Mouse (Mus musculus) A20 (cell line): ENCODE measurements at regions not wholly inside any gene's neighbourhood (a gene's known extent, or its start where the extent isn't known, plus 50 kb on each side); places are given as distances from the start of the nearest gene placed in this dataset.
"Not testable (repeated sequence)": the region's sequence is repeated elsewhere in the genome, so short reads cannot be mapped to it uniquely, and the experiment has no call there.

Source experiments
- DNase-seq: peaks from one replicate; pipeline ENCODE4 v3.0.0-alpha.2; 2011; ENCODE audit warnings: low read depth, low spot score

DNA sequence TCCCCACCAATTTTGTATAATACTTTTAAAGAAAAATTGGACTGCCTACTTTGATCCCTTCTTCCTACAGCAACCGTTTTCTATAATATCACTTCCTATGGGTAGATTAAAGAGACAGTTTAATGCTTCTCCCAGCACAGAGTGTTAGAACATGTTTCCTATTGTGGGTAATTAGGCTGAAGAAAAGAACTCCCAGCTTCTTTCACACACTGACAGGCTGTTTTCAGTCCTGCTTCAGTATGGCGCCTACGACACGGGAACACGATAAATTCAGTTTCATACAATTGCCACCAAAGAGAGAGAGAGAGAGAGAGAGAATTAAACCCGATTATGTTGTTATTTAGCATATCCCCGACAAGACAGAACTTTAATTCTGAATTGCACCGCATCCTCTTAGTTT is 644.5 kb upstream of the Gm19410 start:
- DNase-seq = no peak

DNA sequence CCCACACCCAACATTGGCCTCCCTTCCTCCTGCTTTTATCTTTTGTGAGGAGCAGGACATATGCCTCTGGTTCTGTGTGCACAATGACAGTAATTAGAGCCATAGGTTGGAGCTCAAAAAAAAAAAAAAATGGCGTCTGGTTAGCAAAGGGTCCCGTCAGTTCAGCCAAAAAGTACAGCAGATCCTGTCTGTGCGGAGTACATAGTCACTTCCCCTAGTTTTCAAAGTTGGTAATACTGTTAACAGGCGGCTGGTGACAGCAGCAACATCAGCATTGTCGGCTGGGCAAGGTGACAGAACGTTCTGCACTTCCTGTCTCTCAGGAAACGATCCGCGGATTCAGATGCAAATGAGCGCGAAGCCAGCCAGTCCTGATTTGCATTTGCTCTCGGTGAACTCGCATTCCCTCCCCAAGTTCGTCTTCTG is 642.4 kb upstream of the Gm19410 start:
- no peak for DNase-seq

- no peak for DNase-seq
Observed at GRCm38 (mm10) chr8:35125179-35125578, 640.4 kb upstream of the Gm19410 start.

- DNase-seq = no peak
Observed at GRCm38 (mm10) chr8:35132281-35132680, 633.3 kb upstream of the Gm19410 start.

DNA sequence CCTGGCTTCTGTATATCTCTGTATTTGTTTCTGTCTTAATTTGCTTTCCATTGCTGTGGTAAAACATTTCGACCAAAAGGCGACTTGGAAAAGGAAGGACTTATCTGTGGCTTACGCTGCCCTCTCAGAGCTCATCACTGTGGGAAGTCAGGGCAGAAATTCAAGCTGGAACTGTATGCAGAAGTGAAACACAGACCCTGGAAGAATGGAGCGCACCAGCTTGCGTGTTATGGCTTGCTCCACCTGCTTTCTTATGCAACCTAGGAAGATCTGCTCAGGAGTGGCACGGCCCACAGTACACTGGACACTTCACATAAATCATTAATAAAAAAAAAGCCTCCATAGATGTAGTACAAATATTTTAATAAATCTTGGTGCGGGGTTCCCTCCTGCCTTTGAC is 630.0 kb upstream of the Gm19410 start:
- DNase-seq = no peak

DNA sequence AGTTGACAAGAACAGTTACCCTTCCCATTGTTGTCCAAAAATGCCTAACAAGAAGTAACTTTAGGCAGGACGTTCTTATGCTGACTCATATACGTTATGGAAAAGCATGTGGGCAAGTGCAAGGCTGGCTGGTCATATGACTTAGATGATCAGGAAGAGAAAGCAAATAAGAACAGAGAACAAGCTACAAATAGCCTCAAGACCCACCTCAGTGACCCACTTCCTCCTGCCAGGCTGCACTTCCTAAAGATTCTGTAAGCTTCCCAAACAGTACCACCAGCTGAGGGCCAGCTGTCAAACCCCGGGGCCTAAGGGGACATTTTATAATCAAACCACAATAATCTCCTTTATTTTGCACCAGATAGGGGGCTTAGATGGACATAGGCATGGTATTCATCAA is 628.9 kb upstream of the Gm19410 start:
- no peak for DNase-seq

DNA sequence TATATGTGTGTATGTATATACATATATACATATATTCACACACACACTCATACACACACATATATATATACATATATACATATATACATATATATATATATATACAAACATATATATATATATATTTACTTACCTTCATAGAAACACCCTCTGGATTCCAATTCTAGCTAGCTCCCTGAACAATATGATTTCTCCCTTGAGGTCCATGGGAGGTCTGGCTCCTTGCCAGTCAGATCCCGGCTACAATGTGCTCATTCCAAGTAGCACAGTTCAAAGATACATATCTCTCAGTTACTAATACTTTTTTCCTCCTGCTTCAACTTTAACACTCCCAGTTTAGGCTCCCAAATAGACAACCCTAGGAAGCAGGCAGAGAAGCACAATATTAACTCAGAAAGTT is 624.8 kb upstream of the Gm19410 start:
- no peak for DNase-seq

- no peak for DNase-seq
Observed at GRCm38 (mm10) chr8:35143018-35143656, 622.5 kb upstream of the Gm19410 start.

DNA sequence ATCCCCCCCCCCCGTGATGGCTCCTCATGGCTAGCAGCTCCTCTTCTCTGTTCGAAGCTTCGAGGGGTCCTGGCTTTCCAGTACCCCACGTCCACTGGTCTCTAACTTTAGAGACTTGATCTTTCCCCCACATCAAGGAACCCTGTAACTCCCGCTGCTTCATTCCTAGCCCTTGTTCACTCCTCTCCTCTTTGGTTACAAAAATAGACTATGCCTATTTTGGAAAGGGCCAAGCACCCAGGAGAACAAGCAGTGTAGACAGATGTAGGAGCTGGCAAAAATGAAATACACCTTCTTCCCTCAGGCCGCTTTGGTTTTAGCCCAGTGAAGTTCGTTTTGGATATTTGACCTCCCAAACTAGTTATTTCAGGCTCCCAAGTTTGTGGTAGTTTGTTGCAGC is 621.9 kb upstream of the Gm19410 start:
- DNase-seq = no peak

DNA sequence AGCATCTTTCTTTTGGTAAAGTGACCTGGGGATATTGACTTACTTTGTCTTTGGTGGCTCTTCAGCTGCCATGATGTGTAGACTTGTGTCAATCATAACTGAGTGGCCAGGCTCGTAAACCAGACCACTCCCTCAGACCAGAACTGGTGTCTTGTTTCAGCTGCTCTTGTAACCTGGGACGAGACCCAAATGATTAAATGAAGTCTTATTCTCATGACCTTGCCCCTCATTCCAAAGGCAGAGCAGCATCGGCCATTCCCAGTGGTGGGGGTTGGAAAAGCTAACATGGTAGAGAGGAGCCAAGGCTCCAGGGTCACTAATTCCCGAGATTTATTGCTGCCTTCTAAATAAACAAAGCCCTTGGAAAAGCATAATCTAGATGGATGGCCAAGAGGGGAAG is 621.2 kb upstream of the Gm19410 start:
- DNase-seq = no peak

GRCm38 (mm10) chr8:35147481-35147880 is 618.1 kb upstream of the Gm19410 start:
- no peak for DNase-seq

DNA sequence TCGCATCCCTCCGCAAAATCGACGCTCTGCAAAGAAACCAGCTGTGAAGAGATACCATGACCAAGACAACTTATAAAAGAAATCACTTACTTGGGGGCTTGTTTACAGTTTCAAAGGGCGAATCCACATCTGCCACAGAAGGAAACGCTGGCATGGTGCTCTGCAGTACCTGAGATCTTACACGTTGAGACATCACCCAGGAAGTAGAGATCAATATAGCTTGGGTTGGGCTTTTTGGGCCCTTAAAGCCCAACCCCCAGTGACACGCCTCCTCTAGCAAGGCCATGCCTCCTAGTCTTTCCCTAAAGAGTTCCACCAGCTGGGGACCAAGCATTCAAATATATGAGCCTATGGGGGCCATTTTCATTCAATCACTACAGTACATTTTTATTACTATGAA is 617.6 kb upstream of the Gm19410 start:
- no peak for DNase-seq

DNA sequence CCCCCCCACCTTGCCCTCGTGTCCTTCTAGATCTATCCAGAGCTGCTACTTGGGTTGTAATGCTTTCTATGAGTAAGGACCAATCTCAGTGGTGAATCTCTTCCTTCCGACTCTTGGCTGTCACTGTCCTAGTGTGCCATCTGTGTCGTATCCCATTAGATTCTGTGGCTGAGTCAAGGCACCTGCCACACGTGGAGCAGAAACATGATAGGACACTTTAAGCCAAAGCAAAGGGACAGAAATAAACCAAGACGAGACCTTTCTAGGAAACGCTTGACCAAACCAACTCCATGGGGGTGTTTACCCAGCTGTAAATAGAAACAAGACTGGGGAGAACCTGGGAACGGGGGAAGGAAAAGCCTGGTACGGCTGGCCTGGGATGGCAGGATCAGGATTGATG is 613.0 kb upstream of the Gm19410 start:
- no peak for DNase-seq

DNA sequence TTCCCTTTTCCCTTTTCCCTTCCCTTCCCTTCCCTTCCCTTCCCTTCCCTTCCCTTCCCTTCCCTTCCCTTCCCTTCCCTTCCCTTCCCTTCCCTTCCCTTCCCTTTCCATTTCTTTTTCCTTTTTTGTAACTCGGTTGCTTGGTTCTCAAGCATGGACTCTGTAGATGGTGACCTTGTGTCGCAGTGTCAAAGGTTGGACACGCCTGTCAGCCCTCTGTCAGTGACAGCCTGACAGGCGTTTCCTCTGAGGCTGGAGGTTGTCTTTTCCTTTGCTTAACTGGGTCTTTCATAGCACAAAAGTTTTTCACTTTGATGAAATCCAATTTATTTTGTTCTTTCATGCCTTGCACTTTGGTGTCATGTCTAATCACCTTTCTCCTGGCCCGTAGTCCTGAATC is 609.3 kb upstream of the Gm19410 start:
- DNase-seq = no peak

GRCm38 (mm10) chr8:35157711-35158110 is 607.9 kb upstream of the Gm19410 start:
- peak; percentile 14 for DNase-seq

- DNase-seq = peak; percentile 74
Observed at GRCm38 (mm10) chr8:35159329-35159728, 606.3 kb upstream of the Gm19410 start.

- DNase-seq = no peak
Observed at GRCm38 (mm10) chr8:35160230-35160629, 605.4 kb upstream of the Gm19410 start.

DNA sequence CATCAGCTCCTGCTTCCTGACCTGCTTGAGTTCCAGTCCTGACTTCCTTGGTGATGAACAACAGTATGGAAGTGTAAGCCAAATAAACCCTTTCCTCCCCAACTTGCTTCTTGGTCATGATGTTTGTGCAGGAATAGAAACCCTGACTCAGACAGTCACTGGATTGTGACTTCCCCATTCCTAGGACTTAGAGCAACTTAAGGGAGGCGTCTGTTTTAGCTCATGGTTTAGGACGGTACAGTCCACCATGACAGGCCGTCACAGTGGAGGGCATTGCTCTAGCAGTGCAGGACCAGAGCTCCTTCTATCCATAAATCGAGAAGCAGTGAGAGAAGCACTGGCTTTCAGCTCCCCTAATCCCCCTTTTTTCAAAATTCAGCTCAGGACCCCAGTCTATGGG is 603.4 kb upstream of the Gm19410 start:
- not testable (repeated sequence) for DNase-seq

GRCm38 (mm10) chr8:35166611-35167010 is 599.0 kb upstream of the Gm19410 start:
- no peak for DNase-seq

DNA sequence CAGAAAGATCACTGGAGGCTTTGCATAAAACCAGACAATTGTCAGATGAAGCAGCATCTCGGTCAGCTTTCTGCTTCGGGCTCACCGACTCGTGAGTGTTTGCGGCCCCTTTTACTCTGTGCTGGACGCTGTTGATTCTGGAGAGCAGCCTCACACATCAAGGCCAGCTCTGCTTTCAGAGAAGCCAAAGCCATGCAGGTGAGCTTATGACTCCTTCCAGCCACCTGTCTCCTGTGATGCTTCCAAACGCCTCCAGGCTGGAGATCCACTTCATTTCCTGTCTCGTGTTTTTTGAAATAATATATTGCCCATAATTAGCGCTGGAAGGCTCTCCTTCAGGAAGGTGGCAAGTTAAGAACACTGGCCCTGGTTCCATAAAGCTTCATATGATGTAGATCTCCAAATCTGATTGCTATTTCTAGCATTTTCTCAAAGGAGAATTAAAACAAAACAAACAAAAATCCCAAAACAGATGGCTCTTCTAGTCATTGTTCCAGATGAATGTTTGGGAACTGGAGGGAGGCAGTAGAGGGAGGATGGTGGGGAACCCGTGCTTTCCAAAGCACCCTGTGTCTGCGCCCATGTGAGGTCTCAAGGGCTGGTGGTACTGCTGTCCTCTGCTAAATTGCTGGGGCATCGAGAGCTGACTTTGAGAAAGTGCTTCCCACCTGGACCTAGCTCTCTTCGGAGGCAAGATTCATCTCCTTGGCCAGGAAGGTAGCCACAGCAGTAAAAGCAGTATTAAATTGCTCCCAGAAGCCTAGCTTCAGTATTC is 593.9 kb upstream of the Gm19410 start:
- DNase-seq = no peak

GRCm38 (mm10) chr8:35177314-35177713 is 588.3 kb upstream of the Gm19410 start:
- no peak for DNase-seq

- no peak for DNase-seq
Observed at GRCm38 (mm10) chr8:35180075-35180474, 585.5 kb upstream of the Gm19410 start.

DNA sequence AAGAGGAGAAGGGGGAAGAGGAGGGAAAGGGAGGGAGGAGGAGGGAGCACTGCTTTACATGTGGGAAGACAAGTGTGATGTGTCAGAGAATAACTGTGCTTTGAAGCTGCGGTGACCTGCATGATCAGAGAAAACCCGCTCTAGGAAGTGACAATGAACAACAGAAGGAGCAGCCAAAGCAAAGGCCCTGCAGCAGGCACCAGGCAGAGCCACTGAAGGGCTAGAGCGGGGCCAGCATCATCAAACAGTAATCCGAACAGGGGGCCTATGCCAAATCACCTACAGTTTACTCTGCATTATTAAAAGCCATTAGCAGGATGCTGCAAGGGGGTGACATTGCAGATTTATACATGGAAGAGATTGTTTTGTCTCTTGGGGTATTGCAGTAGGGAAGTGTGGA is 583.4 kb upstream of the Gm19410 start:
- DNase-seq = no peak
